14 mouse cellular contexts compared by ENCODE assay signal in genomic region chr10:89764457-89765121, GRCm38 (mm10). TPM values are rescaled to one million over a fixed set of nuclear protein-coding genes. Genes with fewer than 3 reads are reported as not detected.
DNase-seq lines count a peak whose midpoint lies in the region; ATAC-seq and TF ChIP-seq lines count a peak whose summit lies in the region.
"Had no signal": no experiment of that assay in that cellular context is flagged by ENCODE, and none has a peak within 500 bp of the region (broad histone marks: within the 10 kb centered on the region; RNA-seq: fewer than 3 reads in every experiment).

No protein-coding gene starts in this region.

- H3K9ac ChIP-seq in heart, embryonic 11.5 days (ENCODE audit: low read depth, low read length) = no peak overlapping the region
- H3K9ac ChIP-seq: hindbrain, embryonic 13.5 days had no signal

- WGBS in heart, embryonic 10.5 days = 63% methylated on average over 9 of the region's 9 CpGs
- 65% methylated on average over 9 of the region's 9 CpGs for WGBS in heart, embryonic 11.5 days (ENCODE audit: insufficient replicate concordance)

- H3K9me3 ChIP-seq in heart, embryonic 10.5 days = no peaks in the 10 kb centered on the region
- H3K9me3 ChIP-seq in heart, embryonic 11.5 days (replicated peaks; ENCODE audit: control insufficient read depth, low read length) = no peaks in the 10 kb centered on the region
- H3K9me3 ChIP-seq: hindbrain, embryonic 13.5 days had no signal

- ATAC-seq in heart, embryonic 11.5 days (replicated peaks; ENCODE audit: insufficient number of reproducible peaks, low FRiP score, low TSS enrichment) = no peak
- peak; percentile 68 for ATAC-seq in inflammation-experienced regulatory T-cells, adult 6 months
- no peak for ATAC-seq in erythroid progenitor cell, adult 5-6 weeks (replicated peaks; ENCODE audit: low FRiP score, poor library complexity, severe bottlenecking)
- ATAC-seq: forebrain, embryonic 14.5 days; Patski had no signal

- no peak overlapping the region for H3K4me2 ChIP-seq in heart, embryonic 11.5 days
- H3K4me2 ChIP-seq: hindbrain, embryonic 13.5 days had no signal

- H3K27ac ChIP-seq in heart, embryonic 10.5 days = peak overlapping the region; percentile 2; the same call in 1 of the 2 replicates
- H3K27ac ChIP-seq in heart, embryonic 11.5 days (ENCODE audit: low read depth, low read length) = no peak overlapping the region
- no peak overlapping the region for H3K27ac ChIP-seq in left cerebral cortex, adult 2 months
- H3K27ac ChIP-seq: hindbrain, embryonic 13.5 days had no signal

- H3K4me1 ChIP-seq in heart, embryonic 10.5 days = peaks cover 15% of the 10 kb centered on the region; the same call in 1 of the 2 replicates
- H3K4me1 ChIP-seq in heart, embryonic 11.5 days (ENCODE audit: control insufficient read depth, insufficient read depth, low read length) = peaks cover 14% of the 10 kb centered on the region
- H3K4me1 ChIP-seq: hindbrain, embryonic 13.5 days had no signal

- H3K4me3 ChIP-seq in heart, embryonic 10.5 days = no peak overlapping the region
- H3K4me3 ChIP-seq in heart, embryonic 11.5 days (ENCODE audit: low read depth, low read length) = no peak overlapping the region
- no peak overlapping the region for H3K4me3 ChIP-seq in left cerebral cortex, adult 2 months
- H3K4me3 ChIP-seq: hindbrain, embryonic 13.5 days had no signal

- DNase-seq in heart, embryonic 10.5 days (ENCODE audit: low spot score) = no peak
- DNase-seq in thymus, postnatal 0 days (ENCODE audit: low spot score) = peak; percentile 68
- no peak for DNase-seq in thymus, adult 18-20 months
- DNase-seq in layer of hippocampus, adult 9-11 months = no peak
- DNase-seq in left cerebral cortex, adult 2 months (ENCODE audit: extremely low spot score in 1 of 2, low spot score in 2 of 2) = no peak
- DNase-seq: cerebellum, postnatal 25 days; gastrocnemius, postnatal 10 days; kidney, adult 18-20 months had no signal

- no peaks in the 10 kb centered on the region for H3K36me3 ChIP-seq in heart, embryonic 10.5 days
- H3K36me3 ChIP-seq in heart, embryonic 11.5 days (ENCODE audit: control insufficient read depth, insufficient read depth, low read length) = no peaks in the 10 kb centered on the region
- H3K36me3 ChIP-seq: hindbrain, embryonic 13.5 days had no signal

- TF ChIP-seq CTCF in left cerebral cortex, adult 2 months (IDR thresholded peaks at IDR 0.05) = no peak

- intact Hi-C loops in left cerebral cortex, adult 2 months (cut with DNase I) = no loop called here

- H3K27me3 ChIP-seq in heart, embryonic 10.5 days (ENCODE audit: insufficient read depth, poor library complexity, severe bottlenecking) = no peaks in the 10 kb centered on the region
- H3K27me3 ChIP-seq in heart, embryonic 11.5 days (ENCODE audit: control insufficient read depth, insufficient read depth, low read length) = no peaks in the 10 kb centered on the region
- H3K27me3 ChIP-seq: hindbrain, embryonic 13.5 days; Patski had no signal

RNA-seq across cellular contexts. Expression of gene Uhrf1bp1l, which starts 19.8 kb away (rescaled TPM):
- 23.8 and 26.4 TPM in 2 replicates for polyA plus RNA-seq in heart, embryonic 10.5 days (2016; fragmentation: Nextera tagmentation; extraction: Ambion mirVana)
- polyA plus RNA-seq in heart, embryonic 11.5 days (2014; fragmentation: Nextera tagmentation; extraction: Ambion mirVana) = 21.3 and 22.9 TPM in 2 replicates
- 21.8 and 27.1 TPM in 2 replicates for polyA plus RNA-seq in thymus, postnatal 0 days (2015; fragmentation: Nextera tagmentation; extraction: Ambion mirVana)
- 10 to 100 TPM; 22.5 to 33.8 (median 26.2) TPM for polyA plus RNA-seq in inflammation-experienced regulatory T-cells, adult 6 months (2017; shearing (Covaris generic))
- total RNA-seq in erythroid progenitor cell, adult 5-6 weeks (2015; ENCODE audit: low replicate concordance) = 9.4 and 9.6 TPM in 2 replicates
- total RNA-seq in erythroid progenitor cell, adult 5-6 weeks (2017; ENCODE audit: low replicate concordance) = 5.5 and 9.2 TPM in 2 replicates
- 10 to 100 TPM; 90.6 to 94.6 TPM for total RNA-seq in left cerebral cortex, adult 2 months (2021)

RNA-seq across cellular contexts. Expression of gene Actr6, which starts 32.5 kb away (rescaled TPM):
- 25.6 and 28.0 TPM in 2 replicates for polyA plus RNA-seq in heart, embryonic 10.5 days (2016; fragmentation: Nextera tagmentation; extraction: Ambion mirVana)
- 28.2 and 29.6 TPM in 2 replicates for polyA plus RNA-seq in heart, embryonic 11.5 days (2014; fragmentation: Nextera tagmentation; extraction: Ambion mirVana)
- 58.7 and 63.8 TPM in 2 replicates for polyA plus RNA-seq in thymus, postnatal 0 days (2015; fragmentation: Nextera tagmentation; extraction: Ambion mirVana)
- polyA plus RNA-seq in inflammation-experienced regulatory T-cells, adult 6 months (2017; shearing (Covaris generic)) = 10 to 100 TPM; 43.5 to 52.5 (median 44.7) TPM
- 4.7 and 16.8 TPM in 2 replicates for total RNA-seq in erythroid progenitor cell, adult 5-6 weeks (2015; ENCODE audit: low replicate concordance)
- 6.7 and 20.0 TPM in 2 replicates for total RNA-seq in erythroid progenitor cell, adult 5-6 weeks (2017; ENCODE audit: low replicate concordance)
- total RNA-seq in left cerebral cortex, adult 2 months (2021) = 10 to 100 TPM; 21.5 to 23.0 TPM
